Mouse (Mus musculus) liver, adult 2 months (tissue): ENCODE measurements around the gene Hsf2bp.

Source experiments
- CTCF ChIP-seq: fragments of 200-500 bp; IDR thresholded peaks from 2 replicates; pipeline ENCODE4 v1.5.1; 2011; ENCODE audit warnings: low read depth, low read length, control low read depth
- POLR2A ChIP-seq: fragments of 200-500 bp; IDR thresholded peaks from 2 replicates; pipeline ENCODE4 v1.6.1; 2011; ENCODE audit warnings: low read length, control low read depth; ENCODE audit not compliant: insufficient read depth; ENCODE audit errors: extremely low read depth

- TF ChIP-seq POLR2A (no peak), CTCF (no peak)
Observed at GRCm38 (mm10) chr17:31994132-31994531, 42.0 kb downstream of the Hsf2bp start.
